Mouse (Mus musculus) adrenal gland (tissue): ENCODE measurements around the gene Dnmt3b.
"Not testable (repeated sequence)": the region's sequence is repeated elsewhere in the genome, so short reads cannot be mapped to it uniquely, and the experiment has no call there.

Experiments used
- intact Hi-C: fragments of 180-260 bp; cut with DNase I; formaldehyde crosslinking; loops from one replicate; pipeline ENCODE4 v1.15.1; 2025

The Dnmt3b gene

GRCm38 (mm10) chr2:153632871-153633226, 16.4 kb upstream of the Dnmt3b start:
- intact Hi-C loops: no loop called here

GRCm38 (mm10) chr2:153633259-153633658, 16.0 kb upstream of the Dnmt3b start:
- intact Hi-C loops: no loop called here

- intact Hi-C loops: no loop called here
These were observed 10.1 kb upstream of the Dnmt3b start for GRCm38 (mm10) chr2:153638977-153639680.

- intact Hi-C loops: no loop called here
These were observed 6.8 kb upstream of the Dnmt3b start for GRCm38 (mm10) chr2:153642496-153642895.

GRCm38 (mm10) chr2:153642999-153643398, 6.3 kb upstream of the Dnmt3b start:
- intact Hi-C loops: no loop called here

GRCm38 (mm10) chr2:153648773-153649297, 415 bp upstream of the Dnmt3b start:
- intact Hi-C loops: no loop called here

- intact Hi-C loops: no loop called here
These were observed 901 bp downstream of the Dnmt3b start for GRCm38 (mm10) chr2:153650014-153650687.

- intact Hi-C loops: no loop called here
These were observed 2.4 kb downstream of the Dnmt3b start for GRCm38 (mm10) chr2:153651681-153652080.

- intact Hi-C loops: not testable (repeated sequence)
These were observed 8.4 kb downstream of the Dnmt3b start for GRCm38 (mm10) chr2:153657659-153658058.

- intact Hi-C loops: no loop called here
These were observed 11.4 kb downstream of the Dnmt3b start for GRCm38 (mm10) chr2:153660616-153661015.

- intact Hi-C loops: no loop called here
These were observed 16.2 kb downstream of the Dnmt3b start for GRCm38 (mm10) chr2:153665401-153665800.

GRCm38 (mm10) chr2:153668754-153669376, 19.6 kb downstream of the Dnmt3b start:
- intact Hi-C loops: loop anchor here (2.0 kb wide), 1 partner anchor 26 kb away; no protein-coding TSS in a partner anchor

- intact Hi-C loops: no loop called here
These were observed 20.9 kb downstream of the Dnmt3b start for GRCm38 (mm10) chr2:153670111-153670510.

- intact Hi-C loops: no loop called here
These were observed 23.4 kb downstream of the Dnmt3b start for GRCm38 (mm10) chr2:153672619-153673018.

GRCm38 (mm10) chr2:153675364-153675763, 26.1 kb downstream of the Dnmt3b start:
- intact Hi-C loops: not testable (repeated sequence)

GRCm38 (mm10) chr2:153676944-153677343, 27.7 kb downstream of the Dnmt3b start:
- intact Hi-C loops: no loop called here

GRCm38 (mm10) chr2:153677550-153677949, 28.3 kb downstream of the Dnmt3b start:
- intact Hi-C loops: no loop called here

GRCm38 (mm10) chr2:153679959-153680358, 30.7 kb downstream of the Dnmt3b start:
- intact Hi-C loops: no loop called here

GRCm38 (mm10) chr2:153693413-153693812, 44.2 kb downstream of the Dnmt3b start:
- intact Hi-C loops: not testable (repeated sequence)

- intact Hi-C loops: loop anchor here (2.0 kb wide), 1 partner anchor 26 kb away; no protein-coding TSS in a partner anchor
These were observed 45.3 kb downstream of the Dnmt3b start for GRCm38 (mm10) chr2:153694462-153695085.

GRCm38 (mm10) chr2:153696352-153696751, 47.1 kb downstream of the Dnmt3b start, which contains the start of gene Dnmt3c:
Dnmt3c (plus strand) TSS chr2:153696652.
- intact Hi-C loops: no loop called here
